Mouse (Mus musculus) heart, adult 2 months (tissue): Measurements from ENCODE around the gene Bcas1.

ENCODE experiments used
- CTCF ChIP-seq: fragments of 200-600 bp; IDR thresholded peaks from 2 replicates; pipeline ENCODE4 v1.8.1; 2022; ENCODE audit warnings: antibody characterized with exemption, mild to moderate bottlenecking, moderate library complexity
- EP300 ChIP-seq: fragments of 200-500 bp; IDR thresholded peaks from 2 replicates; pipeline ENCODE4 v1.6.1; 2011; ENCODE audit warnings: low read depth, low read length, control low read depth; ENCODE audit not compliant: insufficient read depth

DNA sequence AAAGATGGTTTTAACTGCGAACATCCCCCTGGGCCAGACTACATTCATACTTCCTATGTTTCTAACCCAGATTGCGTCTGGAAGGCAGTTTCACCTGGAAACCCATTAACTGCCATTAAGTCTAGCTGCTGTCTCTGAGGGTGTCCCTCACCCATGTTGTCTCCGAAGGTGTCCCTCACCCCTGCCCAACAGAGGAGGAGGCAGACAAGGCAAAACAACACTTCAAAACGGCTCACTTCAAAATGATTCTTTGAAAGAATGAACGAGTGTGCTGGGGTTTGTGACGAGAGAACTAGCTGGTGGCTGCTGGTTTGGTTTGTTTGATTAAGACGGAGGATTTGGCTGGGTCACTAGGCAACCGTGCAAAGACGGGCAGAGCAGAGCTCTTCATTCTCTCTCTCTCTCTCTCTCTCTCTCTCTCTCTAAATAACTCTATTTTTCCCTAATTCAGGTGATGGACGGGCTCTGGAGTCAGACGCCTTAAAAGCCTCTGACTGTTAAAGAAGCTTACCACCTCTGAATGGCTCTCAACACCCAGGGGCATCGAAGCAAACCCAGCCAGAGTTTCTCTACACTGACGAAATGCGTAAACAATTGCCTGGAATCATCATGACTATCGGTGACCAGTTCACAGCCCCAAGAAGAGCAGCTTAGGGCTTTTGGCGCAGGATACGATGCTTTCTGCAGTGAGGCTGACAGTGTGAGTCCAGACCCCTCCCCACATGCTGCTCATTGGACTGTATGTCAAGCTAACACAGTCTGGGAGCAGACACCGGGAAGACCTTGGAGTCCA, 22.7 kb downstream of the Bcas1 start:
- TF ChIP-seq EP300, result no peak
- no peak for TF ChIP-seq CTCF
